Mouse (Mus musculus): Measurements from ENCODE around the gene Tdrd1.

GRCm38 (mm10) chr19:56817851-56818526, 8.0 kb upstream of the Tdrd1 start:
- TF ChIP-seq CTCF (IDR thresholded peaks at IDR 0.05; ENCODE audit: borderline replicate concordance, insufficient read depth, low read length) (no peak), POLR2A (IDR thresholded peaks at IDR 0.05; ENCODE audit: low read depth, low read length) (no peak)
